Mouse (Mus musculus) hindbrain, embryonic 16.5 days (tissue): ENCODE data around the gene Bmp7. TPM values are rescaled to one million over a fixed set of nuclear protein-coding genes. Genes with fewer than 3 reads are reported as not detected.

Experiments
- ATAC-seq: fragments of 200-750 bp; cut with Nextera tagmentation; 2 replicates; pipeline ENCODE4 v1.8.0; 2017; ENCODE audit warnings: moderate TSS enrichment, moderate library complexity
- H3K27ac ChIP-seq: fragments of 300-500 bp; sonication (generic); 2 replicates; pipeline ENCODE4 v1.5.1; 2014; ENCODE audit warnings: low read depth, mild to moderate bottlenecking, control low read depth, low read length, moderate library complexity
- H3K27me3 ChIP-seq: fragments of 300-500 bp; sonication (generic); replicated peaks from 2 replicates; pipeline ENCODE4 v1.6.1; 2014; ENCODE audit warnings: low read length; ENCODE audit not compliant: control insufficient read depth, insufficient read depth
- H3K36me3 ChIP-seq: fragments of 300-500 bp; sonication (generic); 2 replicates; pipeline ENCODE4 v1.6.1; 2014; ENCODE audit warnings: mild to moderate bottlenecking, low read length, moderate library complexity, mixed read lengths; ENCODE audit not compliant: control insufficient read depth, insufficient read depth
- H3K4me1 ChIP-seq: fragments of 300-500 bp; sonication (generic); 2 replicates; pipeline ENCODE4 v1.6.1; 2014; ENCODE audit warnings: low read depth, low read length; ENCODE audit not compliant: control insufficient read depth, insufficient read depth
- H3K4me2 ChIP-seq: fragments of 300-500 bp; sonication (generic); 2 replicates; pipeline ENCODE4 v1.6.1; 2014; ENCODE audit warnings: mild to moderate bottlenecking, low read length, control low read depth, moderate library complexity
- H3K4me3 ChIP-seq: fragments of 300-500 bp; sonication (generic); 2 replicates; pipeline ENCODE4 v1.5.1; 2014; ENCODE audit warnings: mild to moderate bottlenecking, low read length, control low read depth, moderate library complexity
- H3K9ac ChIP-seq: fragments of 300-500 bp; sonication (generic); 2 replicates; pipeline ENCODE4 v1.6.1; 2014; ENCODE audit warnings: low read depth, mild to moderate bottlenecking, control low read depth, low read length, moderate library complexity
- H3K9me3 ChIP-seq: fragments of 300-500 bp; sonication (generic); 2 replicates; pipeline ENCODE4 v1.6.1; 2014; ENCODE audit warnings: mild to moderate bottlenecking, low read length, moderate library complexity; ENCODE audit not compliant: control insufficient read depth
- WGBS: fragments of 180-500 bp; shearing (Covaris S2); extraction: QIAGEN DNeasy Blood & Tissue Kit; methylation state at CpG from one replicate; pipeline ENCODE4 v1.1.7; 2014; 5-methylcytosine and 5-hydroxymethylcytosine counted together
- polyA plus RNA-seq: library from polyadenylated mRNA; unstranded; fragments of >200 nt; fragmentation: Nextera tagmentation; extraction: Ambion mirVana; gene quantifications from 2 replicates; pipeline ENCODE4 v1.2.1, GENCODE M21; 2015

Bmp7 gene
- polyA plus RNA-seq, 1 experiment from 2014 or later, result 13.7 TPM

DNA sequence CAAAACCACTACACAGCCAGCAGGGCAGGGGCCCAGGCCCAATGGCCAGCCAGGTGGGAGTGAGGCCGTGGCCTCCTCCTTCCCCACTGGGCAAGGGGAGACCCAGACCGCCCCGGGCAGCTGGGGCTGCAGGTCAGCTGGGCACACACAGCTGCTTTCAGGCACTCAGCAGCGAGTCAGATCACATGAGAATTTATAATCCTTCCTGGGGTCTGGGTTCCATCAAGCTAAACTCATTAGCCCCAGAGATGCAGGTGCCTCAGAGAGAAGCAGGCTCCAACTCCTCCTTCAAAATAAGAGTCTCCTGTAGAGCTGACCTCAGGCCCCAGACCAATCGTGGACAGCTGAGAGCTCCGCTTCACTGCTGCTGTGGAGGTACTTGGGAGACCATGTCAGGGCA is 15.2 kb downstream of the Bmp7 start:
- 61% methylated on average over 4 of the region's 6 CpGs for WGBS

DNA sequence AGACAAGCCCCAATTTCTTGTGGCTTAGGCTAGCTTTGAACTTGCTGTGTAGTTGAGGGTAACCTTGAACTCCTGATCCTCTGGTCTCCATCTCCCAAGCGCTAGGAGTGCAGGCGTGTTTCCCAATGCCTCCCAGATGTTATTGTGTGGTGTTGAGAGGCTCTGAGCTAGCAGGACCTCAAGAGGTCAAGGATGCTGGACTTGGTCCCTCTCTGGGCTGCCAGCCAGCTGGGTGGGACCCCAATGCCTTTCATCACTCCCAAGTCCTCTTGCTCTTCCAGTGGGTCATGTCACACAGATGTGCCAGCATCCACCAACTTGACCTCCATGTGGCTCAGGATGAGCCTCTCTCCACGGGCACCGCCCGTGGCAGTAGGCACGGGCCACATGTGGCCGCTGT is 16.9 kb downstream of the Bmp7 start:
- no peak for ATAC-seq
- WGBS, result 81% methylated on average over 7 of the region's 7 CpGs

More for the DNA sequence above, 15.2 kb downstream of the Bmp7 start:
- H3K4me2 ChIP-seq, result no peak overlapping the region
- no peaks in the 10 kb centered on the region for H3K36me3 ChIP-seq
- ATAC-seq, result no peak
- H3K9me3 ChIP-seq, result no peaks in the 10 kb centered on the region
- no peak overlapping the region for H3K27ac ChIP-seq
- no peaks in the 10 kb centered on the region; the same call in 1 of the 2 replicates for H3K4me1 ChIP-seq
- H3K9ac ChIP-seq, result no peak overlapping the region
- no peaks in the 10 kb centered on the region for H3K27me3 ChIP-seq
- H3K4me3 ChIP-seq, result no peak overlapping the region

DNA sequence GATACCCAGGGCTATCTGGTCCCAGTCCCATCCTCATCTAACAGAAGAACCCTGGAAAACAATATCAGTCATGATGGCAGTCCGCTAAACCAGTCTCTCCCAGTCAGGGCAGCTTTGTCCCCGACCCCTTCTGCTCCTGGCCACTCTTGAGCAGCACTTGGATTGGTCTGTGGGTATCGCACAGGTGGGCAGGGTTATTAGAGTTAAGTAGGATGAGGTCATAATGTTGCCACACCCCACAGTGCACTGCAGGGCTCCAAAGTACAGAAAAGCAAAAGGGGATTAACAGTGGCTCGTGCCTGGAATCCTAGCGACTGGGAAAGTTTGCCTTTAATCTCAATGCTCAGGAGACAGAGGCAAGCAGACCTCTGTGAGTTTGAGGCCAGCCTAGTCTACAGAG is 17.5 kb downstream of the Bmp7 start:
- ATAC-seq, result no peak
- Histone ChIP-seq H3K9ac (no peak overlapping the region), H3K36me3 (no peaks in the 10 kb centered on the region), H3K27ac (no peak overlapping the region), H3K9me3 (no peaks in the 10 kb centered on the region), H3K27me3 (no peaks in the 10 kb centered on the region), H3K4me1 (no peaks in the 10 kb centered on the region; the same call in 1 of the 2 replicates), H3K4me2 (no peak overlapping the region), H3K4me3 (no peak overlapping the region)
- WGBS, result 69% methylated on average over 5 of the region's 5 CpGs

More for the DNA sequence above, 16.9 kb downstream of the Bmp7 start:
- no peak overlapping the region for H3K4me2 ChIP-seq
- no peaks in the 10 kb centered on the region; the same call in 1 of the 2 replicates for H3K4me1 ChIP-seq
- no peaks in the 10 kb centered on the region for H3K9me3 ChIP-seq
- H3K36me3 ChIP-seq, result no peaks in the 10 kb centered on the region
- H3K4me3 ChIP-seq, result no peak overlapping the region
- H3K27ac ChIP-seq, result no peak overlapping the region
- no peak overlapping the region for H3K9ac ChIP-seq
- no peaks in the 10 kb centered on the region for H3K27me3 ChIP-seq

DNA sequence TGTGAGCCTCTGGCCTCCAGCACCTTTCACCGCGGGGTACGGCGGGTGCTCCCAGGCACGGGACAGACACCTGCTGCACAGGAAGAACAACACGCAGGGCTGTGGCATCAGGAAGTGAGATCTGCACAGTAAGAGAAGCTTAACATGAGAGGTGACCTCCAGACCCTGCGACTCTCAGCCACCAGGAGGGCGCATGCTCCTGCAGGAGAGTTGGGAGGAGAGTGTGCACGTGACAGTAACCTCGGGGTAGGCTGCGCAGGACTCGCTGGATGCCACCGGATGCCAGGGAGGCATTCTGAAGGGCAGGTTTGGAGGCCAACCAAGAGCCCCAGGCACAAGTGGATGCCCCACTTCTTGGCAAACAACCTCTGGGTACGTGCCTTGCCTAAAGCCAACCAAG is 26.1 kb downstream of the Bmp7 start:
- Histone ChIP-seq H3K27ac (no peak overlapping the region), H3K4me2 (no peak overlapping the region), H3K9me3 (no peaks in the 10 kb centered on the region), H3K36me3 (no peaks in the 10 kb centered on the region), H3K4me3 (no peak overlapping the region), H3K4me1 (peaks cover 4% of the 10 kb centered on the region; the same call in 1 of the 2 replicates), H3K27me3 (no peaks in the 10 kb centered on the region), H3K9ac (no peak overlapping the region)
- ATAC-seq, result no peak
- WGBS, result 86% methylated on average over 14 of the region's 14 CpGs

DNA sequence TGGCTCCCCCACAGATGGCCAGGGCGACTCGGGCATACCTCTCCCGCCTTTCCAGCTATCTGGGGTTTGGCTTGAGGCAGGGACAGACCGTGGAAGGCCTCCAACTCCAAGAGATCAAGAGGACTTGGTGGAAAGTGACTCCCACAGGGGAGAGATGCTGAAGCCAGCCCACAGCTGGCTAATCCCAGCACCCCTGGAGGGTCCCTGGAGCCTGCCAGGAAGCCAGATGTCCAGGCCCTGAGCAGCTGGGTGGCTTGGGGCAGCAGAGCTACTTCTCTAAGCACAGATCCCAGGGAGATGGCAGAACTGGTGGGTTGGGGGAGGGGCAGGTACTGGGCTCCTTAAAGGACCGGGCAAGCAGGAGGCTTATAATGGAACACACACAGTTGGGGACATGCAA is 28.4 kb downstream of the Bmp7 start:
- H3K4me1 ChIP-seq, result peaks cover 4% of the 10 kb centered on the region; the same call in 1 of the 2 replicates
- ATAC-seq, result peak; percentile 24; the same call in 1 of the 2 replicates
- 38% methylated on average over 5 of the region's 5 CpGs for WGBS
- no peak overlapping the region for H3K27ac ChIP-seq
- H3K4me2 ChIP-seq, result no peak overlapping the region
- H3K36me3 ChIP-seq, result no peaks in the 10 kb centered on the region
- no peaks in the 10 kb centered on the region for H3K9me3 ChIP-seq
- no peak overlapping the region for H3K4me3 ChIP-seq
- H3K9ac ChIP-seq, result no peak overlapping the region
- no peaks in the 10 kb centered on the region for H3K27me3 ChIP-seq

DNA sequence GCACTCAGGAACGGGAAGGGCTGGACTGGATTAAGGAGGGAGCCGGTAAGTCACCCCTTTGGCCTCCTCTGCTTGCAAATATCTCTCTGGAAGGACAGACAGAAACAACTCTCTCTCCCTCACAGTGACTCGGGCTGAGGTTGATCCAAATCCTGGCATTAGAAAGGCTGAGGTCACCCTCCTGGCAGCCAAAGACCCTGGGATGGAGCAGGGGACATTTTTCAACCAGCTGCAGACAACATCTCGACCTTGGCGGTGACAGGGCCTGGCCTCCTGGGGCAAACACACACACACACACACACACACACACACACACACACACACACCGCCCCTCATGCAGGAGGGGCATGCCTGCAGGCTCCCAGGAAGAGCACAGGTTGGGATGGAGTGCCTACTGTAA is 29.0 kb downstream of the Bmp7 start:
- ATAC-seq, result no peak
- Histone ChIP-seq H3K36me3 (no peaks in the 10 kb centered on the region), H3K9ac (no peak overlapping the region), H3K4me2 (no peak overlapping the region), H3K4me1 (peaks cover 4% of the 10 kb centered on the region; the same call in 1 of the 2 replicates), H3K27ac (no peak overlapping the region), H3K9me3 (no peaks in the 10 kb centered on the region), H3K4me3 (no peak overlapping the region), H3K27me3 (no peaks in the 10 kb centered on the region)
- WGBS, result 63% methylated on average over 6 of the region's 6 CpGs

DNA sequence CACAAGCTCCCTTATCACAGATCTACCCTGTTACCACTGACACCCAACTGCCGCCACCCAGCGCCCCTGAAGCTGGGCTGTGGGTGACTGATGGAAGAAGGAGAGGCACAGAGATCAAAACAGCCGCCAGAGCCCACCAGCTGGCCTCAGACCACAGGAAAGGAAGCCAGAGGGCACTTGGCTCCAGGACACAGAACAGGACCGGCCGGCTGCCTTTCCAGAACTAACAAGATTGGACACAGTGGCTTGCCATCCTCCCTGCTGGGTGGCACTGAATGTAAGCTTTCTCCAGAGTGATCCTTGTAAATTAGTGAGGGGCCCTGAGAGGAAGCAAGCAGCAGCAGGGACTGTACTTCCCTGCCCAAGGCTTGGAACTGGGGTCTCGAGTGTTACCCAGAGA is 30.7 kb downstream of the Bmp7 start:
- Histone ChIP-seq H3K4me1 (peaks cover 4% of the 10 kb centered on the region; the same call in 1 of the 2 replicates), H3K9me3 (no peaks in the 10 kb centered on the region), H3K9ac (no peak overlapping the region), H3K27me3 (no peaks in the 10 kb centered on the region), H3K4me3 (no peak overlapping the region), H3K27ac (no peak overlapping the region), H3K36me3 (no peaks in the 10 kb centered on the region), H3K4me2 (no peak overlapping the region)
- peak; percentile 72 for ATAC-seq
- WGBS, result 33% methylated on average over 6 of the region's 6 CpGs

DNA sequence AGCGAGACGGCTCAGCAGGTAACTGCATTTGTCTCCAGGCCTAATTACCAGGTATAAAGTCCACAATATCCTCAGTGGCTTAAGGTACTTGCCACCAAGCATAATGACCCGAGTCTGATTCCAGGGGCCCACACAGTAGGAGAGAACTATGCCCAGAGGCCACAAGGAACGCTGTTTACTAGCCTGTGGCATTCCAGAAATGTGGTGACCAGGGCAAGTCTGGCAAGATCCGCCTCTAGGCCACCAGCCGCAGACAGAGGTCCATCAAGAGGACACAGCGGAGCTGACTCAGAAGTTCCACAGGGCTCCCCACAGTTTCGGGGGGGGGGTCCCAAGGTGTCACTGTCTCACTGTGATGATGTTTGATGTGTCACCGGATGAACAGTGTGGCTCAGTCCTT is 34.0 kb downstream of the Bmp7 start:
- Histone ChIP-seq H3K27me3 (no peaks in the 10 kb centered on the region), H3K9me3 (no peaks in the 10 kb centered on the region), H3K4me1 (peaks cover 4% of the 10 kb centered on the region; the same call in 1 of the 2 replicates), H3K36me3 (no peaks in the 10 kb centered on the region), H3K9ac (no peak overlapping the region), H3K27ac (no peak overlapping the region), H3K4me2 (no peak overlapping the region), H3K4me3 (no peak overlapping the region)
- WGBS, result 74% methylated on average over 9 of the region's 9 CpGs
- ATAC-seq, result no peak

DNA sequence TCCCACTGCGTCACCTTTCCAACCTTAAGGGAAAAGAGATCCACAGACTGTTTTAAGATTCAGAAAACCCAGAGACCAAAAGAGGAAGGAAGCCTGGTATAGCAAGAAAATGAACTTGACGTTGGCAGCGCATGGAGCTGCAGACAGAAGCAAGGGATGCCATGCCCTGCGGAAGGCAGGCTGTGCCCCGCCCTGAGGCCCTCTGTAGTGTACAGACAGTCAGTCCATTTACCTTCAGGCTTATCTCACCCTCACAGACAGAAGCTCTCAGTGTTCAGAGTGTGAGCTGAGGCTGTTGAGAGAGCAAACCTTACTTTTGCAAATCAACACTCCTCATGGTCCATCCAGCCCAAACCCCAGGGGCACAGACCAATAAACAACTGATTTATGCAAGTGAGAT is 35.1 kb downstream of the Bmp7 start:
- no peaks in the 10 kb centered on the region for H3K27me3 ChIP-seq
- H3K4me3 ChIP-seq, result no peak overlapping the region
- 96% methylated on average over 5 of the region's 5 CpGs for WGBS
- H3K36me3 ChIP-seq, result no peaks in the 10 kb centered on the region
- no peak overlapping the region for H3K9ac ChIP-seq
- H3K27ac ChIP-seq, result no peak overlapping the region
- H3K4me1 ChIP-seq, result peaks cover 4% of the 10 kb centered on the region; the same call in 1 of the 2 replicates
- H3K9me3 ChIP-seq, result no peaks in the 10 kb centered on the region
- H3K4me2 ChIP-seq, result no peak overlapping the region
- no peak for ATAC-seq

DNA sequence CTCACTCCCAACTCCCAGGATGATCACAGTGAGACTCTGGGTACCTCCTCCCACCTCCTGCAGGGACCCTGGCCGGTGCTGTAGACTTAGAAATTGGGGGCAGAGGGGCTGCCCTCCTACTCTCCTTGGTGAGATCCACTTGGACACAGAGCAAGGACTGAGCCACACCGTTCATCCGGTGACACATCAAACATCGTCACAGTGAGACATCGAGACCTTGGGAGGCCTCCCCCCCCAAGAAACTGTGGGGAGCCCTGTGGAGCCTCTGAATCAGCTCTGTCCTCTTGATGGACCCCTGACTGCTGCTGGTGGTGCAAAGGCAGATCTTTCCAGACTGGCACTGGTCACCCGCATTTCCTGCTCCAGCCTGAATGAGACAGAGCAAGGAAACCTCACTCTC is 35.5 kb downstream of the Bmp7 start:
- no peaks in the 10 kb centered on the region for H3K36me3 ChIP-seq

More for the DNA sequence above, 35.5 kb downstream of the Bmp7 start:
- Histone ChIP-seq H3K4me1 (no peaks in the 10 kb centered on the region), H3K27me3 (no peaks in the 10 kb centered on the region), H3K9ac (no peak overlapping the region), H3K27ac (no peak overlapping the region), H3K4me3 (no peak overlapping the region), H3K4me2 (no peak overlapping the region), H3K9me3 (no peaks in the 10 kb centered on the region)
- 83% methylated on average over 6 of the region's 6 CpGs for WGBS
- no peak for ATAC-seq
